Mouse (Mus musculus) natural killer cell, adult 2 months (primary cell): ENCODE measurements around the gene Gm20388.

ENCODE experiments used
- DNase-seq, 2 experiments: peaks; one replicate each; pipeline ENCODE4 v3.0.0; 2022; ENCODE audit warnings: low spot score in 2 of 2

Gene Gm20388

DNA sequence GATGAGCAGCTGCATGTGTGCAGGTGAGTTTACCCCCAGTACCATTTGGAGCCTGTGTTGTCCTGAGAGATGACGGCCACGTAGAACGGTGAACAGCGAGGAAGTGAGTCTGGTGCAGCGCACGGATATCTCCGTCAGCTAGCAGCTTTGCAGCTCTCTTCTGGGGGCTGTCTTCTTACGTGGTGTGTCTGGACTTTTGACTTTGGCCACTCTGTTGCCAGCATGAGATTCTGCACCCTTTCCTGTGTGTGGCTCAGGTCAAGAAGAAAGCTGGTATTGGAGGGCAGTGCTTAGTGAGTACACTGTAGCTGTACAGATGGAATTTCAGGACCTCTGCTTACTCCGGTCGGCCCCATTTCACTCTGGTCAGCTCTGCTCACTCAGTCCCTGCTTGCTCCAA is 47.4 kb downstream of the Gm20388 start:
- no peak for DNase-seq

- DNase-seq = no peak
Observed at GRCm38 (mm10) chr8:119960531-119961104, 50.0 kb downstream of the Gm20388 start.

DNA sequence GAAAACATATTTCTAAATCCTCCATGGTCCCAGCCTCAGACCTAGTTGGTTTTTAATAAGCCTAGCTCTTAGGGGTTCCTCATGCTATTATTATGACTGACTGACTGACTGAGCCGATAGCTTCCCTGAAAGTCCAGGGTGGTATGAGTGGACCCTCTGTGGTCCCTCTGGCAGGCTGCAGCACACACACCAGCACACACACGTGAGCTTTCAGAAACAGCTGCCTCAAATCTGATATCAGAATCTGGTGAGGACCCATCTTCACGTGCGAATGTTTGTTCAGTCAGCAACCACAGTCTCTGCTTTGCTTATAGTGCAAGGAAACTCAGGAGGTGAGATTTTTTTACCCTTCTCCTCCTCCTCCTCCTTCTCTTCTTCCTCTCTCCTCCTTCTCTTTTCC is 54.2 kb downstream of the Gm20388 start:
- no peak for DNase-seq

DNA sequence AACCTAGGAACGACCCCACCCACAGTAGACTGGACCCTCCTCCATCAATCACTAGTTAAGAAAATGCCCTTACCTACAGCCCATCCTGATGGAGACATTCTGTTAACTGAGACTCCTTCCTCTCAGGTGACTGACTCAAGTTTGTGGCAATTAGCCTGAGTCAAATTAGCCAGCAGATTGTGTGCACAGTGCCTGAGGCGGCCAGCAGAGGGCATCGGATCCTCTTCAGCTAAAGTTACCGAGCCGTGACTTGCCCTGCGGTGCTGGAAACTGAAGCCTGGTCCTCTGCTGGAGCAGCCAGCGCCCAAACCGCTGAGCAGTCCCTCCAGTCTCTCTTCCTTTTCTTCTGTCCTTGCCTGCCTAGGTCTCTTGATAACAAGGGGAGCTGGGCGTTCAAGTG is 56.8 kb downstream of the Gm20388 start:
- no peak for DNase-seq

DNA sequence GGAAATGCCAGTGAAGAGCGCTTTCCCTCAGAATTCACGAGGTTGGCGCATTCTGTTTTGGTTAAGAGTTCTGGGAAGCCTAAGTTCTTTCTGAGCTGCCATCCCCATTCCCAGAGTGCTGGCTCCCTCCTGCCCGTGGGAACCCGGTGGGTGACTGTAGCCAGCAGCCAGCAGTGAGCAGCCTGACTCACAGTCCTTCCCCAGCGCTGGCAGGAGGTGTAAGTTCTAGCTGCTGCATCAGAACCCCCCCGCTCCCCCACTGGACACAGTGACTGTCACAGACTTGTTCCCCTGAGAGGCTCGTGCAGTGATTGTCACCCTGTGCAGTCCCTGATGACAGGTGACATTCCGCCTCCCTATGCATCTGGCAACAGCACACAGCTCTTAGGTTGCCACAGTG is 59.5 kb downstream of the Gm20388 start:
- no peak for DNase-seq

DNA sequence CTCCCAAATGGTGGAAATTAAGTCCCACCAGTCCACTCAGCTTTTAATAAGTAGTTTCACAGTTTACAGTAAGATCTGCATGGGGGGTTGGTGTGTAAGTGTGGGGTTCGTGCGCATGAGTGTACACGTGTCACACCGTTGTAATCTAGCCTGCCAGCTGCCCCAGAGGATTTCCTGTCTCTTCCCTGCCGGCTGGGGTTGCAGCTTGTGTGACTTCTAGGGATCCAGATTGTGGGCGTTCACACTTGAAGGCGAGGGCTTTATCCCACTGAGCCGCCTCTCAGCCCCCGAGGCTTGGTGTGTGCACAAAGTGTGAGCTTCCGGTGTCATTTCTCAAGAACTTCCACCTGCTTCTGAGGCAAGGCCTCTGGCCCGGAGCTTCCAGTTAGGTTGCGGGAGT is 61.9 kb downstream of the Gm20388 start:
- peak; percentile 14 to 15 for DNase-seq

- DNase-seq = peak in 1 of 2 experiments; percentile 21
Observed at GRCm38 (mm10) chr8:119978770-119979381, 68.2 kb downstream of the Gm20388 start.

GRCm38 (mm10) chr8:119981253-119981652 is 70.6 kb downstream of the Gm20388 start:
- no peak for DNase-seq

DNA sequence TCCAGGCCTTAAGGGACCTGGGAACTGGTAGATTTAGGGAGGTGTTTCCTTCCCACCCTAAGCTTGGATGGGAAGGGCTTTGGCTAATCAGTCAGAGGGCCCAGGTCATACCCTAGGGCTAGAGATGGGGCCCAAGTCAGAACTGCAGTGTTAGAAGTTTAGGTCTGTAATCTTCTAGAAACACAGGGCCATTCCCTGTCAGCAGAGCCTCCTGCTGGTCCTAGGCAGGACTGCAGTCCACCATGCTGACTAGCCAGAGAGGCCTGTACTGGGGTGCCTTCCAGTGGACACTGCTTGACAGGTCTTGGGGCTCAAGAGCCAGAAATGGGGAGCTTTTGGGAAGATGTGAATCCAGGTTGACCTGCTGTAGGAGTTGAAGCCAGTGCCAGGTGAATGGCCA is 73.4 kb downstream of the Gm20388 start:
- DNase-seq = peak in 1 of 2 experiments; percentile 12

DNA sequence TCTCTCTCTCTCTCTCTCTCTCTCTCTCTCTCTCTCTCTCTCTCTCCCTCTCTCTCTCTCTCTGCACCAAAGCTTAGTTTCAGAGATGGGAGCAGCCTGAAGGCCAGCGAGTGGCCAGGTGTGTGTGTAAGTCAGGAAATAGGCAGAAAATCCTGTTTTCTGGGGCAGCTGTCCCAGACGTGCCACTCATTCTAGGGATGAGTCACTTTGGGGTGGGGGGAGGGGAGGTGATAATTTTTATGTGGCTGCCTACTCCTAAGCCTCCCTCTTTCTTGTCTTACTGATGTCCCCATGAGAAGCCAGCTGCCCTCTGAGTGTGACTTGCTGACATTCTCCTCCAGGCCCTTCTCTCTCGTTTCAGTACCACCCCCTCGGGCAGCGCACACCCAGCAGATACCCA is 75.5 kb downstream of the Gm20388 start:
- no peak for DNase-seq

DNA sequence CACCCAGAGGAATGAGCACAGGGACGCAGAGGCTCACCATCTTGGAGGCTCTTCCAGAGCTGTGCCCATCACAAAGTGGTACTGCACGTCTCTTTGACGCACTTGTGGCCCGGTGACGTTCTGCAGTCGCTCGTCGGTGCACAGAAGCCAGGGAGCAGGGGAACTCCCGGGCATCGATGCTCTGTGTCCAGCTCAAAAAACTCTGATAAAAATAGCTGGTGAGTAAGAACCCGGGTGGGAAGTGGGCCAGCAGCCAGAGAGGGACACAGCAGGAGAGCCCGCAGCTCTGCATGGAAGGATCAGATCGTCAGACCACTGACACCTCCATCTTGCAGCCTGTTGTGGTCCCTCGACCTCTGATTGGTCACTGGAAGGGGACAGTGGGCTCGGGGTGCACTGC is 77.4 kb downstream of the Gm20388 start:
- DNase-seq = no peak

GRCm38 (mm10) chr8:119992249-119992648 is 81.6 kb downstream of the Gm20388 start, which contains the start of gene Crispld2:
Gene Crispld2 (plus strand): TSS chr8:119992438.
- DNase-seq = peak in 1 of 2 experiments; percentile 16

- no peak for DNase-seq
Observed at GRCm38 (mm10) chr8:119994114-119994513, 83.5 kb downstream of the Gm20388 start.

DNA sequence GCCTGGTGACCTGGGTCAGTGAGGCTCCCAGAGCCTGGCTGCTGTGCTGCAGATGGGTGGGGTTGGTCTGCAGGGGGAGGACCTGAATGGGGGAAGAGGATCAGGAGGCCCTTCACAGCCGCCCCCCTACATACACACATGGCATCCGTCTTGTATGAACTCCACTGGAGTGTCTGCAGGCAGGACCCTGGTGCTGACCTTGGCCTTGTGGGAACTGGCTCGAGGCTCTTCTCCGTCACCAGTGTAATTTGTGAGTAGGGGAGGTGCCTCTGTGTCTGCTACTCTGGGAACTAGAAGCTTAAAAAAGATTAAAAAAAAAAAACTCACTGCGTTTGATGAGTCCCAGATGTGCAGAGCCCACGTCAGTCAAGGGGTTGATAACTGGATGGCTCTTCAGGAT is 83.9 kb downstream of the Gm20388 start:
- DNase-seq = no peak

DNA sequence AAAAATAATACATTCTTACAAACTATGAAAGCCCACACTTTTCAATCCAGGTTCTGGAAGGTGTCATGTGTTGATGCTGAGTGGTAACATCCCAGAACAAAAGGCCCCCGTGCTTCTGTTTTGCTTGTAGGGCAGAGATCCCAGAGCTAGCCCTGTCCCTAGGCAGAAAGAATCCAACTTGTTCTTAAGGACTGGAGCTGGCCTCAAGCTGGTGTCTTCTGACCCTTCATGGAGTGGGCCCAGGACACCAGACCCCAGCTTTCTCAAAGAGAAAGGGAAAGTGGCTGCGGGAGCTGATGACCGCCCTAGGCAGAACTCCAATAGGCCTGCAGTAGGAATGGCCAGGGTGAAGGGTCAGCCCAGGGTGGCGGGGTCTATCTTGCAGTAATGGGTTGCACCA is 86.6 kb downstream of the Gm20388 start:
- no peak for DNase-seq

DNA sequence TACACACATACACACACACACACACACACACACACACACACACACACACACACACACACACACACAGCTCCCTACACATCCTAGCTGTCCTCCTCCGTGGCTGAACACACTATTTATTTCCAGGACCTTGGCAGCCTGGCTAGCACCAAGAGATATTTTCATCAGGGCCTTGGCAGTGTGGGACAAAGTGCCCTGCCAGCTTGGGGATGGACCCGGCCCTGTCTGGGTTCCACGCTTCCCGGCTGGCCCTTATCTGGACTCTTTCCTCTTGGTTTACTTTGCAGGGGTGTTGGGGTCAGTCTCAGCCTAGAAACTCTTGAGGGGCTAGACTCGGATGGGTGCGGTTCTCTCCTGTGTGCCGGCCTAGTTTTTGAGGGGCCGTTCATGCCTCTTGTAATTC is 89.8 kb downstream of the Gm20388 start:
- no peak for DNase-seq

GRCm38 (mm10) chr8:120001712-120002111 is 91.1 kb downstream of the Gm20388 start:
- no peak for DNase-seq

- no peak for DNase-seq
Observed at GRCm38 (mm10) chr8:120002348-120002747, 91.7 kb downstream of the Gm20388 start.

DNA sequence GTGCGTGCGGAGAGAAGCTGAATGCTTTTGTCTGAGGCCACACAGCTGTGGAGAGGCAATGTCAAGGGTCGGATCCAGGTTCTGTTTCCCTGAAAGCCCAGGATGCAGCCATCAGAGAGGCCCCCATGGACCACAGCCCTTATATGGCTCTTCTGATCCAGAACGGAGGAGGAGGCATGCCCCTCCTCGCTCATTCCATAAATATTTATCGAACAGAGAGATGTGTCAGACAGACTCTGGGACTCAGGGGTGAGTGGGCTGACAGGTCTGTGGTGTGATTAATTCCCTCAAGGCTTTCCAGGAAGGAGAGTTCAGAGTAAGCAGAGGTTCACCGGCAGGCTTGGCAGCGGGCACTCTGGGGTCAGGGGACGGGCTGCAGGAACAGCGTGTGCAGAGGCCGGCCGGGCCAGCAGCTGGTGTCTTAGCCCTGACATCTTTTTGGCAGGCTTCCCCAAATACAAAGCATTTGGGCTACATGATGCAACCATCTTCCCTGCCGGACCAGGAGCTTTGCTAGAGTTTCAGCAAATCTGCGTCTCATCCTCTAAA is 93.6 kb downstream of the Gm20388 start:
- no peak for DNase-seq

GRCm38 (mm10) chr8:120004705-120005381 is 94.2 kb downstream of the Gm20388 start:
- DNase-seq = no peak

DNA sequence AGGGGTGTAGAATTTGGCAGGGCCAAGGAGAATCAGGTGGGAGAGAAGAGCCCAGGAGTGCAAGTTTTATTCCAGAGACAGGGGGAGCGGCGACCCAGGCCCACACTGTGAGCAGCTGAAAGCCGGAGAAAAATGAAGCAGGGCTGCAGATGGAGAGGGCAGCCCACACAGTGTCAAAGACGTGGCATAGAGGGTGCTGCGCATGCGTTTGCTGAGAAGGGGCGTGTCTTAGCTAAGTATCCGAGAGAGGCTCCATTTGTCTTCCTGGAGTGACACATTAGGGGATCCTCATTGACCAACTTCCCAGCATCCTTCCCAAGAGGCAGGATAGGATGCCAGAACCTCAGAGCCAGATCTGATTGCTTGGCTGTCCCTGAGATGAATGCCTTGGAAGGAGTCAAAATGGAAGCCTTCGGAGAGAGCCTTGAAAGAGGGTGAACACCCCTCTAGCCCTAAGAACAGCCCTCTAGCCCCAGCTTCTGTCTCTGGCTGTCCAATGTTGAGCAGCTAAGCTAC is 96.1 kb downstream of the Gm20388 start:
- DNase-seq = no peak

GRCm38 (mm10) chr8:120007178-120007577 is 96.5 kb downstream of the Gm20388 start:
- no peak for DNase-seq

DNA sequence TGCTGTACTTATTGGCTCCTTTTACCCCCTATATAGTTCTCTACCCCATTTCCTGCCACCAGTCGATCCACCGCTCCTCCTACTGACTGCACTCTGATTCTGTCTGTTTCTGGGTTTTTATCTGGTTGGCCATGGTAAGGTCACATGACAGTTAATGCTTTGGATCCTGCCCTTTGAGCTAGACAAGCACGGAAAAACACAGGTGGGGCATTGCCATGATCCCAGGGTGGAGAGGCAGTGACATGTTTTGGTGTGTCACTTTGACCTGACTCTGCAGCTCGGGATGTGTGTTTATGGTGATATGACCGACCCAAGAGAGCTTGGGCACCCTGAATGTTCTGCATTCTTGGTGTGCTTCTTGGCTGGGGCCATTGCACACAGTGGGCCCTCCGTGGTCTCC is 98.6 kb downstream of the Gm20388 start:
- no peak for DNase-seq
